Mouse (Mus musculus): ENCODE results near the gene Mob3c. TPM values are rescaled to one million over a fixed set of nuclear protein-coding genes. Genes with fewer than 3 reads are reported as not detected.

The Mob3c gene
- polyA plus RNA-seq, 1 experiment from 2014 or later: 2.5 TPM

DNA sequence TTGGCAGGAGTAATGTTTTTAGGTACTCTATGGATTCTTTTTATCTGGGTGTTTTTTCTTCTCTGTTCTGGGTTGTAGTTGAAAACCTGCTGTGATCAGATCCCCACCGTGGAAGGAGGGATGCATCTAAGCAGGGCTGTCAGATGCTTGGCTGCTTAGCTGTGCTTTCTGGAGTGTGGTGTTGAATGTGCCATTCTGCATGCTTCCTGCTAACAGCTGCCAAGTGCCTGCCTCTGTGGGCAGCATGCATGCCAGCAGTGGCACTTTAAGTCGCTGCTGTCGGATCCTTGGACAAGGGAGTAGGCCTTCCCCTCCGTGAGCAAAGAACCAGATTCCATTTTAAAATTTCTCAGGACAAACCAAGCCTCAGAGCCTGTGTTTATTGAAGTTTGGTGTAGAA is 27.7 kb downstream of the Mob3c start:
- no peak overlapping the region for H3K4me2 ChIP-seq
- no peak for ATAC-seq (ENCODE audit: low FRiP score)
- H3K27me3 ChIP-seq (ENCODE audit: control insufficient read depth, insufficient read depth, low read length): no peaks in the 10 kb centered on the region
- H3K9ac ChIP-seq (ENCODE audit: low read length): no peak overlapping the region
- peaks cover 7% of the 10 kb centered on the region; the same call in 1 of the 2 replicates for H3K4me1 ChIP-seq (ENCODE audit: control insufficient read depth, insufficient read depth, low read length)
- H3K27ac ChIP-seq (ENCODE audit: low read depth, low read length): no peak overlapping the region
- H3K4me3 ChIP-seq (ENCODE audit: low read depth, low read length): no peak overlapping the region
- DNase-seq (ENCODE audit: low spot score, missing footprints): peak; percentile 78
- WGBS: 55% methylated on average over 4 of the region's 4 CpGs
- H3K36me3 ChIP-seq (ENCODE audit: control insufficient read depth, insufficient read depth, low read length): peaks cover 7% of the 10 kb centered on the region; the same call in 1 of the 2 replicates
- H3K9me3 ChIP-seq (ENCODE audit: control insufficient read depth, low read length): no peaks in the 10 kb centered on the region

DNA sequence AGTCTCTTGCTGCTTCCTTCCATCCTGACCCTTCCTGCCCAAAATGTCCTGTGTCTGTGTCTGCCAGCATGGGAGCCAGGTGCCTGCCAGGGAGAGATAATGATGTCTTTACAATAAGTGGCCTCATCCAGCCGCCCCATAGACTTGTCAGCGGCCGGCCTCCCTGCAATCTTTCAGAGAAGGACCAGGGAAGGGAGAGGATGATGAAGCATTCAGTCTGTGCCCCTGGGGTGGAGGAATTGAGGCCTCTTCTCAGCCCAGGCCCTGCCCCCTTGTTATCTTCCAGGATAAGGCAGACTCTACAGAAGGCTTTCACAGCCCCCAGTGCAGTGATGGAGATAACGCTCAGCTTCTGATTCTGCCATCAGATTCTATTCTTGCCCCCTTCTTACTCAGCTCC is 28.4 kb downstream of the Mob3c start:
- WGBS: 47% methylated on average over 4 of the region's 4 CpGs
- Histone ChIP-seq H3K4me2 (no peak overlapping the region), H3K36me3 (ENCODE audit: control insufficient read depth, insufficient read depth, low read length) (peaks cover 7% of the 10 kb centered on the region; the same call in 1 of the 2 replicates), H3K4me3 (ENCODE audit: low read depth, low read length) (no peak overlapping the region), H3K27ac (ENCODE audit: low read depth, low read length) (no peak overlapping the region), H3K9ac (ENCODE audit: low read length) (no peak overlapping the region), H3K27me3 (ENCODE audit: control insufficient read depth, insufficient read depth, low read length) (no peaks in the 10 kb centered on the region), H3K9me3 (ENCODE audit: control insufficient read depth, low read length) (no peaks in the 10 kb centered on the region), H3K4me1 (ENCODE audit: control insufficient read depth, insufficient read depth, low read length) (peaks cover 7% of the 10 kb centered on the region; the same call in 1 of the 2 replicates)
- peak; percentile 77 for DNase-seq (ENCODE audit: low spot score, missing footprints)
- 0 out of 2 replicates have a peak, but pooled peaks have one; percentile 21 for ATAC-seq (ENCODE audit: low FRiP score)

DNA sequence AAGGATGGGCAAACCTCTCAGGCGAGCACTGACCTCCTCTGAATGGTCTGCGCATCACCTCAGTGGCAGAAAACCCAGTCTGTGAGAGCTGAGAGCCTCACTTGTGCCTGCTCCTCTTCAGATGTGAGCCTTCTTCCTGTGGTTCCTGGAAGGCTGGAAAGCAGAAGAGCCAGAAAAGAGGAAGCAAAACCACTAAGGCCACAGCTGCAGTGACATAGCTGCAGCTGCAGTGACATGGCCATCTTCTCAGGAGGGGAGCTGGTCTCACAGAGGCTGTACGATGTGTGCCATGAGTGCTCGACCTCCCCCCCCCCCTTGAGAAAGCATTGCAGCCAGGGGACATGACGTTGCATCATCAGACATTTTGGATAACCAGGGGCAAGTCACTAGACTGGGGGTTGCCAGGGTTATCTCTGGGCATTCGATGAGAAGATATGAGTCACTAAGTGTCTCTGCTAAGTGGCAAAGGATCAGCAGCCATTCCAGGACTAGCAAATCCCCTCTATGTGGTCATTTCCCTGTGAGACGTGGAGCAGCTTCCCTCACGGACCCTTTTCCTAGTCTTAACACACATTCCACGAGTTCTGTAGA is 29.5 kb downstream of the Mob3c start:
- no peak overlapping the region for H3K4me3 ChIP-seq (ENCODE audit: low read depth, low read length)
- DNase-seq (ENCODE audit: low spot score, missing footprints) (no peak), ATAC-seq (ENCODE audit: low FRiP score) (no peak)
- no peaks in the 10 kb centered on the region for H3K27me3 ChIP-seq (ENCODE audit: control insufficient read depth, insufficient read depth, low read length)
- H3K9me3 ChIP-seq (ENCODE audit: control insufficient read depth, low read length): no peaks in the 10 kb centered on the region
- no peak overlapping the region for H3K4me2 ChIP-seq
- peaks cover 5% of the 10 kb centered on the region; the same call in 1 of the 2 replicates for H3K36me3 ChIP-seq (ENCODE audit: control insufficient read depth, insufficient read depth, low read length)
- H3K9ac ChIP-seq (ENCODE audit: low read length): no peak overlapping the region
- no peak overlapping the region for H3K27ac ChIP-seq (ENCODE audit: low read depth, low read length)
- H3K4me1 ChIP-seq (ENCODE audit: control insufficient read depth, insufficient read depth, low read length): peaks cover 7% of the 10 kb centered on the region; the same call in 1 of the 2 replicates
- WGBS: 73% methylated on average over 9 of the region's 9 CpGs

DNA sequence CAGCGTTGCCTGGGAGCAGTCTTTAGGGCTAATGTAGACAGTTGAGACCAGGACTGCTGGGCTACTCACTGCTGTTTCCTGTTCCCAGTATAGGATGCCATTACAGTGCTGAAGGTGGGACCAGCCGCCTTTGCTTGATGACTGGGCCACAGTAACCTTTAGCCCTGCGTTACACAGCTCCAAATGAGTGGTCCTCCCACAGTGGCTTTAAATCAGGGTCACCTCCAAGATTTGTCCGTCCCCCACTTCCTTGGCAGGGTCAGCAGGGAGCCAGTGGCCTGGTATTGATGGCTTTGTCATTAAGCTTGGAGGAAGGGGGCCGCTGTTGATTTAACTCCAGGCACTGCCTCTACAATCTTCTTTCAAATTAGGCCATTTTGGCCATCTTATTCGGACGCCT is 35.5 kb downstream of the Mob3c start:
- Histone ChIP-seq H3K27ac (ENCODE audit: low read depth, low read length) (no peak overlapping the region), H3K36me3 (ENCODE audit: control insufficient read depth, insufficient read depth, low read length) (peaks cover 3% of the 10 kb centered on the region; the same call in 1 of the 2 replicates), H3K9me3 (ENCODE audit: control insufficient read depth, low read length) (no peaks in the 10 kb centered on the region), H3K9ac (ENCODE audit: low read length) (no peak overlapping the region), H3K4me2 (no peak overlapping the region), H3K27me3 (ENCODE audit: control insufficient read depth, insufficient read depth, low read length) (no peaks in the 10 kb centered on the region), H3K4me1 (ENCODE audit: control insufficient read depth, insufficient read depth, low read length) (no peaks in the 10 kb centered on the region), H3K4me3 (ENCODE audit: low read depth, low read length) (no peak overlapping the region)
- 76% methylated on average over 7 of the region's 7 CpGs for WGBS
- ATAC-seq (ENCODE audit: low FRiP score): no peak
- no peak for DNase-seq (ENCODE audit: low spot score, missing footprints)

DNA sequence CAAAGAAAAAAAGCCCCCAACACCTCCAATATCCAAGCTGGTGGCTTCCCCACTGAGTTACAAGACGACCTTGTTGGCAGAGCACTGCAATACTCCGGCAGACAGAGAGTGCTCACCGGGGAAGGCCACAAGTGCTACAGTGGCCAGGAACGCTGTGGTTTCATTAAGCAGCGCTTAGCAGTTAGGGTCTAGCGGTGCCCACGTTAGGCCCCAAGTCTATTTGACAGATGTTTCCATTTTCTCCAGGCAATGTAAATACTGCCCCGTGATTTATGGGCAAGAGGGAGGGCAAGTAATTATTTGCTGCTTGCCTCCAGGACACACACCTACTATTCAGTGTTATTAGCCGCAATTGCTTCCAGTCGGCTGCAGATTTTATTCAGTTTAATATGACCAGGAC is 36.0 kb downstream of the Mob3c start:
- H3K4me1 ChIP-seq (ENCODE audit: control insufficient read depth, insufficient read depth, low read length): no peaks in the 10 kb centered on the region; the same call in 1 of the 2 replicates
- 70% methylated on average over 10 of the region's 10 CpGs for WGBS
- H3K27me3 ChIP-seq (ENCODE audit: control insufficient read depth, insufficient read depth, low read length): no peaks in the 10 kb centered on the region
- no peak for ATAC-seq (ENCODE audit: low FRiP score)
- H3K36me3 ChIP-seq (ENCODE audit: control insufficient read depth, insufficient read depth, low read length): peaks cover 3% of the 10 kb centered on the region; the same call in 1 of the 2 replicates
- H3K4me2 ChIP-seq: no peak overlapping the region
- no peak overlapping the region for H3K9ac ChIP-seq (ENCODE audit: low read length)
- H3K27ac ChIP-seq (ENCODE audit: low read depth, low read length): no peak overlapping the region
- H3K9me3 ChIP-seq (ENCODE audit: control insufficient read depth, low read length): no peaks in the 10 kb centered on the region
- DNase-seq (ENCODE audit: low spot score, missing footprints): no peak
- no peak overlapping the region for H3K4me3 ChIP-seq (ENCODE audit: low read depth, low read length)

DNA sequence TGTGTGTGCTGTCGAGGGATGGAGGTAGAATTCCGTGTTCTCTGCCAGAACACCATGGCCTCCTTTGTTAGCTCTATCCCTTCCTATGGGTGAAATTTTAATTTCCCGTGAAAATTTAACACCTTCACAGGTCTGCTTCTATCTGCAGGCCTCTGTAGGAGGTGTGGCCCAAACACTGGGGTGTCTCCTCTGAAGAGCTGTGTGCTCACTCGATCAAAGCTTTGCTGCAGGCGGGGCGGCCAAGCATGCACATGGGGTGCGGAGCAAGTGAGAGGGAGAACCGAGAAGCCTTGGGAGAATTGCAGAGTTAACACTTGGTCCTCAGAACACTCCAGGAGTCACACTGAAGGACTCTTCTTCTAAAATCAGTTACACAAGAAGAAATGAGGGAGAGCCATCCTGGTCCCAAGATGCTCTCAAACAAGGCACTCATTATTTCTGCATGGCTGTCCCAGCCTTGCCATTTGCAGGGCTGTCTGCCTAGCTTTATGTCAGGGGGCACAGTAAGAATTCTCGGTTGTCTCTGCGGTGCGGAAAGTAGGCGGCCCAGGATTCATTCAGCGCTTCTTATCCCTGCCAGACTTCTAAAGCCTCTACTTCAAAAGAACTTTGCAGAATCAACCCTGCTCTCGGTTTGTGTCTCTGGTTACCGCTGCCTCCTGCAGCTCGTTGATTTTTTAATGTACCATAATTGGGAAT is 41.8 kb downstream of the Mob3c start:
- Histone ChIP-seq H3K27me3 (ENCODE audit: control insufficient read depth, insufficient read depth, low read length) (no peaks in the 10 kb centered on the region), H3K9me3 (ENCODE audit: control insufficient read depth, low read length) (no peaks in the 10 kb centered on the region), H3K4me1 (ENCODE audit: control insufficient read depth, insufficient read depth, low read length) (peaks cover 12% of the 10 kb centered on the region), H3K27ac (ENCODE audit: low read depth, low read length) (peak overlapping the region; percentile 30; the same call in 1 of the 2 replicates), H3K4me2 (0 out of 2 replicates have a peak overlapping the region, but pooled peaks have one; percentile 3), H3K36me3 (ENCODE audit: control insufficient read depth, insufficient read depth, low read length) (no peaks in the 10 kb centered on the region), H3K9ac (ENCODE audit: low read length) (peak overlapping the region; percentile 36; the same call in 1 of the 2 replicates), H3K4me3 (ENCODE audit: low read depth, low read length) (no peak overlapping the region)
- WGBS: 13% methylated on average over 16 of the region's 16 CpGs
- DNase-seq (ENCODE audit: low spot score, missing footprints): peak; percentile 90
- peak; percentile 69 for ATAC-seq (ENCODE audit: low FRiP score)

DNA sequence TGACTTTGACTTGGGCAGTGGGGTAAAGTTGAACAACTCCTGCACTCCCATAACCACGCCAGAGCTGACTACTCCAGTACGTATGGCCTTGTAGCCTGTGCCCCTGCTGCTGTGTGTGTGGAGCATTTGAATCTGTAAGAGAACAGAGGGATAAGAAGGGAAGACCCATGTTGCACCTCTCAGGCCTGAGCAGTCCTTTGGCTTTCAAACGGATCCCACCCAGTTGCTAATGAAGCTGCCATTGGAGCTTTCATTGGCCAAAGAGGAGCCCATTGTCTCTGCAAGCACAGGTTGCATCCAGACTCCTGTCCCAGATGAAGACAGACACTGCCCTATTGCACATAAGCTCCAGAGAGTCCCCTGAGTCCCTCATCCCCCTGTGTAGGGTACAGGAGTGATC is 45.3 kb downstream of the Mob3c start:
- ATAC-seq (ENCODE audit: low FRiP score) (no peak), DNase-seq (ENCODE audit: low spot score, missing footprints) (no peak)
- Histone ChIP-seq H3K4me1 (ENCODE audit: control insufficient read depth, insufficient read depth, low read length) (peaks cover 27% of the 10 kb centered on the region), H3K4me2 (no peak overlapping the region), H3K4me3 (ENCODE audit: low read depth, low read length) (no peak overlapping the region), H3K36me3 (ENCODE audit: control insufficient read depth, insufficient read depth, low read length) (peaks cover 4% of the 10 kb centered on the region; the same call in 1 of the 2 replicates), H3K9ac (ENCODE audit: low read length) (no peak overlapping the region), H3K9me3 (ENCODE audit: control insufficient read depth, low read length) (no peaks in the 10 kb centered on the region), H3K27ac (ENCODE audit: low read depth, low read length) (no peak overlapping the region), H3K27me3 (ENCODE audit: control insufficient read depth, insufficient read depth, low read length) (no peaks in the 10 kb centered on the region)
- 76% methylated on average over 3 of the region's 3 CpGs for WGBS

DNA sequence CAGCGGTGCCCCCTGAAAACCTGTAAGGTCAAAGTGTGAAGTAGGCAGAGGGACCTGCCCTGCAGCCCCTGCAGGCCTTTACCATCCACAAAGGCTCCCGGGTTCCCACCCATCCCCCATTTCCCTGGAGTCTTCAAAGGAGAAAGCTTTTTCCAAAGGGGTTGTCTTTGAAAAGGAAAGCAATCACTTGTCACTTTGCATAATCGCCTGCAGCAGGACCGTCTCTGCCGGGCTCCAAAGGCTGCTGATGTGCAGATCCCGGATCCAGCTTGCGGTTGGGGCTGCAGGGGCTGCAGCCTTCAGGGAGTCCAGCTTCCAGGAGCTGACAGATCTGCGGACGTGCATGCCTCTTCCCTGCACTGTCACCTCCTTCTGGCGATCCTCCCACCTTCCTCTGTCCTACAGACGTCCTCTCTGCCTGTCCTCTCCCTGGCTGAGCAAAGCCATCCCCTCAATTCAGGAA is 50.4 kb downstream of the Mob3c start:
- DNase-seq (ENCODE audit: low spot score, missing footprints) (peak; percentile 97), ATAC-seq (ENCODE audit: low FRiP score) (peak; percentile 81)
- Histone ChIP-seq H3K36me3 (ENCODE audit: control insufficient read depth, insufficient read depth, low read length) (peaks cover 4% of the 10 kb centered on the region; the same call in 1 of the 2 replicates), H3K9ac (ENCODE audit: low read length) (peak overlapping the region; percentile 57), H3K4me1 (ENCODE audit: control insufficient read depth, insufficient read depth, low read length) (peaks cover 55% of the 10 kb centered on the region), H3K4me2 (peak overlapping the region; percentile 38), H3K4me3 (ENCODE audit: low read depth, low read length) (no peak overlapping the region), H3K27ac (ENCODE audit: low read depth, low read length) (peak overlapping the region; percentile 89), H3K9me3 (ENCODE audit: control insufficient read depth, low read length) (no peaks in the 10 kb centered on the region), H3K27me3 (ENCODE audit: control insufficient read depth, insufficient read depth, low read length) (no peaks in the 10 kb centered on the region)
- WGBS: 1% methylated on average over 11 of the region's 11 CpGs

DNA sequence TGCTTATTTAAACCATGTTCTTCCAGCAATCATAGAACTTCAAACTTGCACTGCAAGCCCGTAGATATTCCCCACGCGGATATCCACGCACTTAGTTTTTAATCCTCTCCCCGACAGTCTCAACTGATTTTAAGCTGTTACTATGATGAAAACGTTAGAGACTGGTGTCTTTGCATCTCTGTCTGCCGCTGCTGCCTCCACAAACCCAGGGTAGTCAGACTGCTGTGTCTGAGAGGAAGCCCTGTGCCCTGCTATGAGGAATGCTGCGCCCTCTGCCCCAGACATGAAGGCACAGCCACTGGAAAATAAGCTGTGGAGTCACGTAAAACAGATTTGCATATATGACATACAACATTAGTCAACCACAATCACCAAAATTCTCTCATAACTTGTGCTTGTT is 50.9 kb downstream of the Mob3c start:
- no peaks in the 10 kb centered on the region for H3K27me3 ChIP-seq (ENCODE audit: control insufficient read depth, insufficient read depth, low read length)
- peak; percentile 87 for DNase-seq (ENCODE audit: low spot score, missing footprints)
- no peak for ATAC-seq (ENCODE audit: low FRiP score)
- peaks cover 4% of the 10 kb centered on the region; the same call in 1 of the 2 replicates for H3K36me3 ChIP-seq (ENCODE audit: control insufficient read depth, insufficient read depth, low read length)
- no peaks in the 10 kb centered on the region for H3K9me3 ChIP-seq (ENCODE audit: control insufficient read depth, low read length)
- H3K4me2 ChIP-seq: peak overlapping the region; percentile 38; the same call in 1 of the 2 replicates
- no peak overlapping the region for H3K4me3 ChIP-seq (ENCODE audit: low read depth, low read length)
- peaks cover 55% of the 10 kb centered on the region for H3K4me1 ChIP-seq (ENCODE audit: control insufficient read depth, insufficient read depth, low read length)
- WGBS: 21% methylated on average over 9 of the region's 9 CpGs
- H3K9ac ChIP-seq (ENCODE audit: low read length): peak overlapping the region; percentile 57; the same call in 1 of the 2 replicates
- peak overlapping the region; percentile 89 for H3K27ac ChIP-seq (ENCODE audit: low read depth, low read length)
